Mouse (Mus musculus): ENCODE measurements around the gene Mageb16. TPM values are rescaled to one million over a fixed set of nuclear protein-coding genes. Genes with fewer than 3 reads are reported as not detected.

The Mageb16 gene
- 0.17 and 0.47 TPM in 2 replicates for polyA plus RNA-seq (2015; fragmentation: Nextera tagmentation; extraction: Ambion mirVana)

- Histone ChIP-seq H3K4me1 (no peaks in the 10 kb centered on the region), H3K9me3 (replicated peaks) (no peaks in the 10 kb centered on the region; the same call in 1 of the 2 replicates), H3K4me3 (no peak within 1 kb of the TSS), H3K27ac (no peak within 1 kb of the TSS), H3K4me2 (no peak within 1 kb of the TSS), H3K9ac (no peak within 1 kb of the TSS), H3K27me3 (no peaks in the 10 kb centered on the region), H3K36me3 (ENCODE audit: poor library complexity, severe bottlenecking) (no peaks in the 10 kb centered on the region)
- ATAC-seq: no peak
- WGBS: 68% methylated on average over 8 of the region's 8 CpGs
These were observed at the start of gene Mageb16 for GRCm38 (mm10) chrX:79671411-79671810. TSS of gene Mageb16 (minus strand) at chrX:79671435.

- H3K27me3 ChIP-seq: no peaks in the 10 kb centered on the region
- 53% methylated on average over 2 of the region's 2 CpGs for WGBS
- no peak overlapping the region for H3K4me3 ChIP-seq
- H3K36me3 ChIP-seq (ENCODE audit: poor library complexity, severe bottlenecking): no peaks in the 10 kb centered on the region
- H3K4me2 ChIP-seq: no peak overlapping the region
- no peak overlapping the region for H3K27ac ChIP-seq
- H3K9ac ChIP-seq: no peak overlapping the region
- no peak for ATAC-seq
- H3K4me1 ChIP-seq: no peaks in the 10 kb centered on the region
- no peaks in the 10 kb centered on the region for H3K9me3 ChIP-seq (replicated peaks)
These were observed 20.1 kb downstream of the Mageb16 start for GRCm38 (mm10) chrX:79651091-79651490.

- Histone ChIP-seq H3K36me3 (ENCODE audit: poor library complexity, severe bottlenecking) (no peaks in the 10 kb centered on the region), H3K4me2 (no peak overlapping the region), H3K27me3 (no peaks in the 10 kb centered on the region), H3K4me3 (no peak overlapping the region), H3K27ac (no peak overlapping the region), H3K9ac (no peak overlapping the region), H3K9me3 (replicated peaks) (no peaks in the 10 kb centered on the region), H3K4me1 (no peaks in the 10 kb centered on the region)
- no peak for ATAC-seq
- WGBS: 88% methylated on average over 15 of the region's 15 CpGs
These were observed 35.8 kb downstream of the Mageb16 start for GRCm38 (mm10) chrX:79635396-79635795.

GRCm38 (mm10) chrX:79606462-79606861, 64.8 kb downstream of the Mageb16 start:
- H3K4me3 ChIP-seq: no peak overlapping the region
- no peaks in the 10 kb centered on the region for H3K36me3 ChIP-seq (ENCODE audit: poor library complexity, severe bottlenecking)
- H3K4me1 ChIP-seq: no peaks in the 10 kb centered on the region
- H3K9ac ChIP-seq: no peak overlapping the region
- no peak overlapping the region for H3K4me2 ChIP-seq
- H3K27ac ChIP-seq: no peak overlapping the region
- 93% methylated on average over 2 of the region's 2 CpGs for WGBS
- no peaks in the 10 kb centered on the region for H3K27me3 ChIP-seq
- ATAC-seq: no peak
- no peaks in the 10 kb centered on the region for H3K9me3 ChIP-seq (replicated peaks)

Other genes with a start within 250 kb of the Mageb16 start
- gene Gm7173, start 154.2 kb downstream of the Mageb16 start, polyA plus RNA-seq (2015; fragmentation: Nextera tagmentation; extraction: Ambion mirVana): 0.67 and 0.76 TPM in 2 replicates